Mouse (Mus musculus) adrenal gland, postnatal 10 days (tissue): Measurements from ENCODE around the gene Sars. TPM values are rescaled to one million over a fixed set of nuclear protein-coding genes. Genes with fewer than 3 reads are reported as not detected.

Experiments
- DNase-seq: peaks from one replicate; pipeline ENCODE4 v3.0.0; 2021; ENCODE audit warnings: mixed read lengths
- total RNA-seq, 2 experiments: library from RNA; stranded (reverse); gene quantifications; 2 replicates each; pipeline ENCODE4 v1.2.3; 2021

Sars gene
- total RNA-seq, 2 experiments from 2014 or later, result 146 to 152 TPM

GRCm38 (mm10) chr3:108424944-108425623 is 19.9 kb downstream of the Sars start:
- DNase-seq, result no peak

GRCm38 (mm10) chr3:108423844-108424801 is 20.9 kb downstream of the Sars start:
- DNase-seq, result peak; percentile 74

GRCm38 (mm10) chr3:108423006-108423405 is 22.0 kb downstream of the Sars start:
- no peak for DNase-seq

DNA sequence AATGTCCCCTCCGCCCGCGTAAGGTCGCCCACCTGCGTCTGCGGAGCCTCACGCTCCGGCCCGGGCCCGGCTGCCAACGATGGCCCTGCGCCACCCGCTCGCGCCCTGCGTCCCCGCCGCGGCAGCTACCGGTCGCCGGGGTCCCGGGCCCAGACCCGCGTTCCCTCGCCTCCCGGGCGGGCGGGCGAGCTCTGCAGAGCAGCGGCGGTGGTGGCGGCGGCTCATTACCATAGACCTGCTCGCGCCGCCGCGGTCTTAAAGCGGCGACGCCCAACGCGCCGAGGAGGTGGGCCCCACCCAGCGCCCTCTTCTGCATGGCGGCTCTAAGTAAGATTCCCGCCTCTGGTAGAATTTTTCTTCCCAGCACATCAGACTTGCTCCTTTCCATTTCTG is 29.2 kb downstream of the Sars start:
- peak; percentile 85 for DNase-seq

- peak; percentile 53 for DNase-seq
Measured at GRCm38 (mm10) chr3:108414857-108415830, 29.9 kb downstream of the Sars start, which contains the start of gene Celsr2. Gene Celsr2 (minus strand): TSS chr3:108415552.

GRCm38 (mm10) chr3:108413634-108414360 is 31.2 kb downstream of the Sars start:
- DNase-seq, result no peak

DNA sequence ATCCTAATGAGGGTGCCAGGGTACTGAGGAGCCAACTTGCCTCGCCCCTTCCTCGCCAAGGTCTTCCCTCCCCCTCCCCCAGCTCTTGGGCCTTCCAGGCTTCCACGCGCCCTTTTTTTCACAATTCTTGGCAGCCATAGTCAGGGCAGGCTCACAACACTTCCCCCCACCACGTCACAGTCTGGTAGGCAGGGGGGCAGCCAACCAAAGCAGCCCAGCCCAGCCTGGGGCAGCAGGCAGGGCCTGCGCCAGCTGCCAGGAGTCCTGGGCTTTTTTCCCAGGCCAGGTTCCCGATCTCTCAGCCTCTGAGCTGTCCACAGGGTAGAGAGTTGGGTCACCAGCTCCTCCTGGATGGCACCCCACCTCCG is 33.3 kb downstream of the Sars start:
- DNase-seq, result peak; percentile 57

- DNase-seq, result no peak
Measured at GRCm38 (mm10) chr3:108411026-108411753, 33.8 kb downstream of the Sars start.

DNA sequence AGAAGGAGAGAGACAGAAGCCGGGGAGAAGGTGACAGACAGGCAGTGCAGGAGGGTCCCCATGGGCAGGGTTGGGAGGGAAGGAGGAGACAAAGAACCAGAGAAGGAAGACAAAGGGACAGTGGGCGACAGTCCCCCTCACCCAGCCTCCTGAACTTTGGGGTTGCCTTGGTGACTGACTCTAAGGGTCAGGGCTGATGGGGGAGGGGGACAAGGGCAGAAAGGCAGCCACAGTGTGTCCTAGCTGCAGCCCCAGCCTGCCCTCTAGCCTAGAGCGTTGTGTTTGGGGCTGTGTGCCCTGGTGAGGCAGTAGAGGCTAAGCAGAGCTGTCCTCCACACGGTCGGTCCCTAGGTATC is 34.7 kb downstream of the Sars start:
- no peak for DNase-seq

DNA sequence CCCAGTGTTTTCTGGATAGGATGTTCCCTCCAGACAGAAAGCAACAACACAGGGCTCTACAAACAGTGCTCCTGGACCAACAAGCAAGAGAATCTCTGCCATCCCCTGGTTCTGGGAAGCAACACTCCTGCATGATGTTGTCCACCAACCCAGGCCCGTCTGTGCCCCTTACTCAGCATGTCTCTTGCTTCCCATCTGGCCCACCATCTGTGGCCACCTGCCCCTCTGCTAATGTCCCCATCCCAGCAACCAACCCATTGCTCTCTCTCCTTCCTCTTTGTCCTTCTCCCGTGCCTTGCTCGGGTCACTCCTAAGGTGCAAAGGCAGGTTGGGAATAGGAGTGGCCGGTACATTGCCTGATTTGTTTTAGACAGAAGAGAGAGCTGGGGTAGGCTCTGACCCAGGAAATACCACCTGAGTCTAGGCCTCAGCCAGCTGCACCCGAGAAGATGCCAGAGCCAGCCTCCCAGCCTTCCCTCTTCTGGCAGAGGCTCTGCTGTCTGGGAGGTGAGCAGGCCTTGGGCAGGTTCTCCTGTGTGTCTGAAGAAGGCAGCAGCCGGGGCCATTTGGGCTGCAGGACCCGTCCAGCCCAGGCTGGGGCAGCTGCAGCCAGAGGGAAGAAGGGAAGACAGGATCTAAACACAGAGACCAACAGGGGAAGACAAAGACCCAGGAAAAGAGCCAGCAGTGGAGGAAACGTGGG is 35.2 kb downstream of the Sars start:
- no peak for DNase-seq

DNA sequence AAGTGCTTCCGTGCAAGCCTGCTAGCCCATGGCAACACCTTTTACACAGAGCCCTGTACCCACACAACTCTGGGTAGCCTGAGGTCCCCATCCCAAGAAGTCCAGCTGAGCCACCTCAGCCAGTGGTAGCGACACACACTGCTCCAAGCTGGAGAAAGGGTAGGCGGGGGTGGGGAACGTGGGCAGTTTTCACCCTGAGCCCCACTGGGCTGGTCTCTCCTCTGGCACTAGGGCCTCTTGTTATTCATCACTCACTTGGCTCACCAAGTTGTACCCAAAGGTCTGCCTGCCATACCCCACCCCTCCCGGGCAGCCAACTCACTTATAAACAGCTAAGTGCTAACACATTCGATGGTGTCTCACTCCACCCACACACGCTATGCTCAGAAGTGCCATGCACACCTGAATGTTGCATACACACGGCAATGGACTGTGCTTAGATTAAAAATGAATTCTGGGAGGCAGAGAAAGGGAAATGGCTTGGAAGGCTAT is 36.4 kb downstream of the Sars start:
- no peak for DNase-seq

GRCm38 (mm10) chr3:108406306-108406885 is 38.6 kb downstream of the Sars start:
- no peak for DNase-seq

DNA sequence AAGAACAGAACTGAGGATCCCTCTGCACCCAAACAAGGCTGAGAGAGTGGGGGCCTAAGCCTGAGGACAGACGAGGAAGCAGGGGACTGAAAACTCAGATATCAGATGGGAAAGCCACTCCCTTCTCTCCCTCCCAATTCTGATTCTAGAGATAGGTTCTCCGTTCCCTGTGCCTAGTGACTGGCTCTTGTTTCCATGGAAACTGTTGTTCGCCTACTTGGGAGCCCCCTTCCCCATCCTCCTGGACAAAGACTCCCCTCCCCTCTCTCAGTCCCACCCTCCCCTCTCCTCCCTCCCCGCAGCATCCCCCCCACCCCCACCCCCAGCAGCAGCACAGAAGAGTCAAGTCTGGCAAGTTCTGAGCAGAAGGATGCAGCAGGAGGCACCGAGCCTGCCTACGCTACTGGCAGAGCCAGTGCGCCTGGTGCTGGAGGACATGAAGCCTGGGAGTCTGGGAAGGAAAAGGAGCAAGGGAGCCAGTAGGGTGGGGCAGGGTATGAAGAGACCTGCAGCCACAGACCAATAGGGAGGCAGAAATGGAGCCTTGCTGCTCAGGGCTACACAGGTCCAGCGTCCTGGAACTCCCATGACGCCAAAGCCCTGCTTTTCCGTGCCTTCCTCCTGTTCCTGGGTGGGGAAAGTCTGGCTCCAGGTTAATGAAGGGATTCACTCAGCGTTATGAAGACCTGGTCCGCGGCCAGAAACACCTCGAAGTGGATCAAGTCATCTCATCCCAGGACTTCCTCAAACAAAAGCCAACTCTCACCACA is 39.3 kb downstream of the Sars start:
- no peak for DNase-seq

DNA sequence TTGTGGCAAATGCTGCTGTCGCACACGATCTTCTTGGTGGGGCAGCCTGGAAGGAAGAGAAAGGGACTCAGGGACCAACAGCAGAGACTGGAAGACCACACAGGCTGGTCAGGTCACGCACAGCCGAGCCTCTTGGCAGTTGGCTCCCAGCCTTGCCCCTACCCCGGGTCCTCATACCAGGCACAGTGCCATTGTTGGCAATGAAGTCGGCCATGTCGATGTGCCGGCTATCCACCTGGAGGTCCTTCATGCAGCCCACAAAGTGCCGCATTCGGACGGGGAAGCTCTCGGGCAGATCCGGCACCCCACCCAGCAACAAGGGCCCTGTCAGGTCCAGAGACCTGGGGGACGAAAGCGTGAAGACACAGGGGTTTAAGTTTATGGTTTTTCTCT is 42.5 kb downstream of the Sars start:
- DNase-seq, result no peak

- DNase-seq, result peak; percentile 93
Measured at GRCm38 (mm10) chr3:108401692-108402527, 43.1 kb downstream of the Sars start.

DNA sequence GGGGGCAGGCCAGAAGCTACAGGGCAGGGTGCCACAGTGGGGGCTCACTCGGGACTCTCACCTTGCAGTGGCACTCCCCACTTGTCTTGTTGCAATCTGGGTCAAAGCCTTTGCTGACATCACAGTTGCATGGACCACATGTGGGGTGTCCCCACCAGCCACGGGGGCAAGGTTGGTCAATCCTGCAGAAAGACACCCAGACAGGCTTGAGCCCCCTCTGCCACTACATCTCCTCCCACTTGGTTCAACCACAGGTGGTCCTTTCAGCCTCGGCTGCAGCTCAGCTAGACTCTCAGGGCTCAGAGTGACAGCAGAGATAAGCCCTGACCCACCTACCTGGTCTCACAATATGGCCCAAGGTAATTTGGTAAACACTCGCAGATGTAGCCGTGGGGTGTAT is 44.6 kb downstream of the Sars start:
- no peak for DNase-seq

- no peak for DNase-seq
Measured at GRCm38 (mm10) chr3:108398281-108398680, 46.7 kb downstream of the Sars start.

DNA sequence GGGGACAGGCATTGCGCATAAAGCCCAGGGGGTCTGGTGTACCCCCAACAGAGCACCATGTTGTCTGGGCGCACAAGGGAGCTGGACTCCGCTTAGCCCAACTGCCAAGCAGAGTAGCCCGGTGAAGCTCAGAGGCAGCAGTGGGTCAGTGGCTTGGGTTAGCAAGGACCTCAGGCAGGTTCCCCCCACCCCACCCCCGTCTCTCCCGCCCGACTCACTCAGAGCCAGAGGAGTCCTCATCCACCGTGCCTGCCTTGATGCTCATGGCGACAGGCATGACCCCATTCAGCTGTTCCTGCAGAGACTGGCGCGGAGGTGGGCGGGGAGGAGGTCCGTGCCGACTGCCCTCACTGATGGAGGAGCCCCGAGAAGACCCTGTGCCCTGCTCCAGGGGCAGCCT is 52.2 kb downstream of the Sars start:
- no peak for DNase-seq
